Mouse (Mus musculus): ENCODE measurements around the gene Def8.

DNA sequence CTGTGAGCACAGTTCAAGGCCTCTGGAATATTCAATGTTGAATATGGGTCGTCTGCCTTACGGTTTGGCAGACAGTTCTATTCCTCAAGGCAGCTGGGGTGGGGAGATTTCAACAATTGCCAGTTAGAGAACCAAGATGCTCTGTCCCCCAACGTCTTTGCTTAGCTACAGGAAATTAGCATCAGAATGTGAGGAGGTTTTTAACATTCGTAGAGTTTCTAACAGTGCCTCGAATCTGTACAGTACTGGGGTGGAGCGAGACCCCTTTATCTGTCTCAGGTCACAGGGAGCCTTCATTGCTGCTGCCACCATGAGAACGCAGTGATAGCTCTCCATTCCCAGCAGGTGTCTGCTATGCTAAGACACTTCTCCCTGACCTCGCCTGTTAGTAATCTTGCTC, 47.2 kb upstream of the Def8 start:
- no peak for TF ChIP-seq CTCF (IDR thresholded peaks at IDR 0.05; ENCODE audit: low read depth, low read length)
- no peak for TF ChIP-seq POLR2A (IDR thresholded peaks at IDR 0.05; ENCODE audit: borderline replicate concordance, low read depth, low read length)

All from bone marrow macrophage, adult 2 months (primary cell).